Mouse (Mus musculus) left cerebral cortex, postnatal 25 days (tissue): Measurements from ENCODE around the gene Pigu. TPM values are rescaled to one million over a fixed set of nuclear protein-coding genes. Genes with fewer than 3 reads are reported as not detected.

Source experiments
- DNase-seq, 2 experiments: peaks; one replicate each; pipeline ENCODE4 v3.0.0; 2022; ENCODE audit warnings: low spot score in 2 of 2, mixed read lengths in 1 of 2
- intact Hi-C: fragments of 180-260 bp; cut with DNase I; formaldehyde crosslinking; loops from one replicate; pipeline ENCODE4 v1.15.1; 2025
- total RNA-seq, 2 experiments: library from RNA; stranded (reverse); gene quantifications; 2 replicates each; pipeline ENCODE4 v1.2.3; 2021

The Pigu gene
- total RNA-seq, 2 experiments from 2014 or later: 29.1 to 29.5 TPM

DNA sequence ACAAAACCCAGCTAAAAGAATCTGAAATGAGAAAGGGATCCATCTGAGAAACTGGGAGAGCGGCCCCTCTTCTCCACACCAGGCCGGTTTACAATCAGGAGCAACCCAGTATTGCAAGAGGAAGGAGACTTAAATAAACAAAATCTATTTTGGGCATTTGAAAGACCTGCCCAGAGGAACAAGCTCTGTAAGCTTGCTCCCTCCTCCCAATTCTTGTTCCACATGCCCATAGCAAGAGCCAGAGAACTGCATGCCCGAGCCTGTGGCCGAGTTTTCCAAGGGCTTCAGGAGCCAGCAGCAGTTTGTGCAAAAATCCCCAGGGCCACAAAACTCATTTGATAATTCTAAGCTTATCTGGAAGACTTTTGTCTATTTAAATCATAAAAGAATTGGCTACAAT lies 57.7 kb downstream of the Pigu start:
- intact Hi-C loops: no loop called here

GRCm38 (mm10) chr2:155295453-155295852 lies 61.8 kb downstream of the Pigu start:
- intact Hi-C loops: no loop called here

More for the DNA sequence above, 57.7 kb downstream of the Pigu start:
- DNase-seq: no peak

GRCm38 (mm10) chr2:155293946-155294345 lies 63.3 kb downstream of the Pigu start:
- DNase-seq: no peak
- intact Hi-C loops: no loop called here

More at GRCm38 (mm10) chr2:155295453-155295852, 61.8 kb downstream of the Pigu start:
- no peak for DNase-seq

DNA sequence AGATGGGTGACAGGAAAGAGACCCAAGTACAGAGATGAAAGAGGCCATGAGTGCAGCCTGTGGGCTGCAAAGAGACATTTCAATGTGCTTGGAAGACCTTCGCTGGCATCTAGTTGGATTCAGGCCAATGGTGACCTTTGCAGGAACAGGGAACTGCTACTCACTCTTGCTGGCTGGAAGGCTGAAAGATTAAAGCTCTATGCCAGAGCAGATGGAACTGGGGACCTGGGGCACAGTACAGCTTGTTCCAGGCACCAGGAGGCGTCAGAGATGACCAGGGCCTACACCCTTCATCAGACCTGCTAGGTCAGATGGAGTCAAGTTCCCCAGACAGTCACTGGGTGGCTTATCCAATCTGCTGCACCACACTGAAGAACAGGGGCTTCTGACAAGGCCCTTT lies 63.8 kb downstream of the Pigu start:
- DNase-seq: no peak
- intact Hi-C loops: no loop called here

DNA sequence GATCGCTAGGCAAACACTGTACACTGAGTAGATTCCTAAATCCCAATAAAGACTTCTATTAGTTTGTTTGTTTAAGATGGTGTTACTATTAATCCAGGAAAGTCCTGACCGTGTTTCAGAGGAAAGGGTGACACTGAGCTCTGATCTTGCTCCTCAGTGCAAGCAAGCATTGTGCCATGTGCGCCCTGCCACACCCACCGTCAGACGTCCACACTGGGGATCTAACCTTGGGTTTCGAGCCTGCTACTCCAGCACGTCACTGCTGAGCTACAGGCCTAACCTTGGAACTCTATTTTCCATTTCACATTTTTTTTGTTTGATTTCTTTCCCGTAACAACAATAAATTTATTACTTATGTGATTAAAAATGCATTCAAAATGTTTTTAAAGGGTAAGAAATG lies 67.2 kb downstream of the Pigu start:
- no peak for DNase-seq
- intact Hi-C loops: no loop called here

DNA sequence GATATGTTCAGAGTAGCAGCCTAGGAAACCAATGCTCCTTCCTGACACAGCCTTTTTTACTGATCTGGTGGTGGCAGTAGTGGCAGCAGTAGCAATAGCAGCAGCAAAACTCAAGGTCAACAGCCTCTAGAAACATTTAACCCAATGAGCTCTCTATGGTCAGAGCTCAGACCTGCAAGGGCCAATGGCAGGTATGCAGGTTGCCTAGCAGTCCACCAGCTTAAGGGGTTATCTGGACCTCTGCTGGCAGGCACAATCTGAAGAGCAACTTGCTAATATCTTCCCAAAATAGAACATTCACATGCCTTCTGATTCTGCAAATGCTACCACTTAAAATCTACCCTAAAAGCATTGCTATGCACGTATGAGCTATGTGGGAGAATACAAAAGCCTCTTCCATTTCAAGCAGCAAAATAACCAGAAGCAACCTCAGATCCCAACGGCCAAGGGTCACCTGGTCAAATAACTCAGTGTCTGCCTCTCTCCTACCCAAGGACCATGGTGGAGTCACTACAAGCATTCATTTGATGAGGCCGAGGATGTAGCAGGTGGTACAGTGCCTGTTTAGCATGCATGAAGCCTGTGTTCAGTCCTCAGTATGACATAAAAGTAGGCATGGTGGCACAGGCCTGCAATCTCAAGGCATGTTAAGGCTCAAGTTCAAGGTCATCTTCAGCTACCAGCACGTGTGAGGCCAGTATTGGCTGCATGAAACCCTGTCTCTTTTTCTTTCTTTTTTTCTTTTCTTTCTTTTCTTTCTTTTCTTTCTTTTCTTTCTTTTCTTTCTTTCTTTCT lies 69.6 kb downstream of the Pigu start:
- no peak for DNase-seq
- intact Hi-C loops: no loop called here

DNA sequence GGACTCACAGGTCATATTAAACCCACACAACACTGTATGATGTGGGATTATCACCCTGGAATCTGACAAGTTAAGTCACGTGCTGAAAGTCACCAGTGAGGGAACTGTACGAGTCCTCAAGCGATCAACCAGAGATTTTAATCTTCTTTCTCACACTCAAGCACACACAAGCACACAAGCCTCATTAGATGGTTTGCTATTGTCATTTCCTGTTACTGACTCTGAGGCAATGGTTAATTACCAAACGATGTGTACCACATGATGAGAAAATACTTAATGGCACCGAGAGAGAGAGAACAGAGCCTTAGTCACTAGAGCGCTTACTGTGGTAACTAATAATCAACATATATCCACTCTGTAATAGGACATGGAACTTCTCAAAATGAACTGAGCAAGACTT lies 71.5 kb downstream of the Pigu start:
- DNase-seq: no peak
- intact Hi-C loops: no loop called here

DNA sequence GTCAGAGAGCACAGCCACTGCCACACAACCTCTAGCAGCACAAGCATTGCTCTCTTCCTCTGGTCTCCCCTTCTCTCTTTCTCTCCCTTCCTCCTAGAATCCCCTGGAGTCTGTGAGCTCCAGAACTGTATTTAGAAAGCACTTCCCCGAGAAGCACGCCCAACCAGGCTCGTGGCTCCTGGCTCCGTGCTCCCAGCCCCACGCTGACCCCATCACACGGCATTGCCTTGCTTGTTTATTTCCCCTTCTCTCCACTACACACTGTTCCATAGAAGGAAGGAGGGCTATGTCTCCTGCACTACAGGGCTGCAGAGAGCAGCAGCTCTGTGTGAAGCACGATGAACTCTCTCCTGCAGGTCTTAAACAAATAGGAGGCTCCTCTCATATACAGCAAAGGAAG lies 72.6 kb downstream of the Pigu start:
- no peak for DNase-seq
- intact Hi-C loops: no loop called here

DNA sequence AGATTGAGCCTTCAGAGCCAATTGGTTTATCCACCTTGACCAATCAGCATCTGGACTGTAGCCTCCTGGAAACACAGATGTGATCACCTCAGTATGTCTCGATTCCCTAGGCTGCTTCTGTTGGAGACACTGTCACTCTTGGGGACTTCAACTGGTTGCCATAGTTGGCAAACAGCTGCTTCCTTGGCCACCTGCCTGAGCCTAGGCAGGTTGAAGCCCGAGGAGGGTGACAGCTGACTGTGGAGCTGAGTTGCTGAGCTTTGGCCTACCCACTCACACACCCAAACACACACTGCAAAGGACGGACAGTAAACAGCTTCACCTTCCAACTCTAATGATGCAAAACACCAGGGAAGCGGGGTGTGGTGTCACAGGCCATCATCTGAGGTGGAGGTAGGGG lies 73.4 kb downstream of the Pigu start:
- intact Hi-C loops: no loop called here
- DNase-seq: peak in 1 of 2 experiments; percentile 33

- intact Hi-C loops: no loop called here
- DNase-seq: no peak
These were observed 77.1 kb downstream of the Pigu start for GRCm38 (mm10) chr2:155280116-155280515.

GRCm38 (mm10) chr2:155279163-155279562 lies 78.1 kb downstream of the Pigu start:
- DNase-seq: no peak
- intact Hi-C loops: no loop called here

DNA sequence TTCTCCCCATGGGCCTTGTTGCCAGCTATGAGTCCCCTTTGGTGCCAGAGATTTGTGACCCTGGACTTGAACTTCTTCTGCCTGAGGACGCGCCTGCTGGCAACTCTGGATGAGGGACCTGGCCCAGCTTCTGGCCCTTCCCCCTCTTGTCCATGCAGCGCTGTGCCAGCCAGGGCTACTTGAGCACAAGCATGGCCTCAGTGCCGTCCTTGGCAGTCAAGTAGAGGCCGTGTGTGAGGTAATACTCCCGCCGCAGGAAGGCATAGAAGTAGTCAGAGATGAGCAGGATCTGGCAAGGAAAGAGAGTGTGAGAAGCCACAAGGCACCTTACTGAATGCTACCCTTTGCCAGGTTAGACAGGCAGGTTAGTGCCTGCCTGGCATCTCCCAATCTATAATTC lies 78.9 kb downstream of the Pigu start:
- intact Hi-C loops: no loop called here

GRCm38 (mm10) chr2:155277721-155278120 lies 79.5 kb downstream of the Pigu start:
- DNase-seq: no peak
- intact Hi-C loops: loop anchor here (2.0 kb wide), 1 partner anchor 105 kb away; no protein-coding TSS in a partner anchor

More for the DNA sequence above, 78.9 kb downstream of the Pigu start:
- no peak for DNase-seq

GRCm38 (mm10) chr2:155276621-155277175 lies 80.5 kb downstream of the Pigu start:
- peak in 1 of 2 experiments; percentile 51 for DNase-seq
- intact Hi-C loops: loop anchor here (1.0 to 2.0 kb wide), 2 partner anchors 106 to 202 kb away; partner anchors contain the start of gene Ahcy

GRCm38 (mm10) chr2:155276195-155276594 lies 81.0 kb downstream of the Pigu start, which contains the start of gene Map1lc3a:
TSS of gene Map1lc3a (plus strand) at chr2:155276297.
- intact Hi-C loops: loop anchor here (1.0 to 2.0 kb wide), 2 partner anchors 107 to 202 kb away; partner anchors contain the start of gene Ahcy
- DNase-seq: peak; percentile 99

DNA sequence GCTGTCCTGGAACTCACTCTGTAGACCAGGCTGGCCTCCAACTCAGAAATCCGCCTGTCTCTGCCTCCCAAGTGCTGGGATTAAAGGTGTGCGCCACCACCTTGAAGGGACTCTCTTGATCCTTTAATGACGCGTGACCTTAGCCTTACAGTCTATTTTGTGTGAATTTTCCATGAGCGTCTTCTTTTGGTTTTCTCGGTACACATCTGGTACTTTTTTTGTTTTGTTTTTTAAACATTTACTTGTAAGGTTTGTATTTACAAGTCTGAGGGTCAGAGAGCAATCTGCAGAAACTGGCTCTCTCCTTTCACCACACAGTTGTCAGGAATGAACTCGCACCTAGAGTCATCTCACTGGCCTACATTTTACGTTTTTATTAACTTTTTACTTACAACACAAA lies 83.6 kb downstream of the Pigu start:
- intact Hi-C loops: loop anchor here (2.0 kb wide), 1 partner anchor 35 kb away; no protein-coding TSS in a partner anchor
- DNase-seq: no peak

DNA sequence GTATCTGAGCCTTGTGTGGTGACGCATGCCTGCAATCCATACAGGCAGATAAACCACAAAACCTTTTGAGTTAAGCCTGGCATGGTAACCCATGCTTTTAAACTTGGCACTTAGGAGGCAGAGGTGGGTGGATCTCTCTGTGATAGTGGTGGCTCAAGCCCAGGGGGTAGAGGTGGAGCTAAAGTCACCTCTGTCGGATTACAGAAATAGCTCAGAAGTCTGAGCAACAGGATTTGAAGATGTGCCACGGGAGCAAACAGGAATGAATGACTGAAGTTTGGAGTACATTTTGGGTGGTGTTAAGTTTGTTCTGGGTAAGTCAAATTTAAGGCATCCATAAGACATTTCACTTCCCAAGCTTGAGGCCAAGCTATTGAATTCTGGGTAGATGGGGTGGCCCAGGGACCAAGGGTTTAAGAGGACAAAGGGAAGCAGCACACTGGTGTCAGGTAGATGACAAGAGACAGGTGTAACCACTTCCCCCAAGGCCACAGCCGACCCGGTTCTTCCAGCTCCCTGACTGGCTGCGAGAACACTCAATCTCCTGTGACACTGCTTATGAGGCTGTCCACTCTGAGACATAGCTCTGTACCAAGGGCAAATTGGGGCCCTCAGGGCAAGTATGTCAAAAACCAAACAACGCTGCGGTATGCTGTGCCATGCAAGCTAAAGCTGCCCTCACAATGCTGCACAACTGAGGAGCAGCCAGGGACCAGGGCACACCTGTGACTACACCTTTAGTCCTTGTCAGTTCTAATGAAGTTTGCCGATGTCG lies 84.6 kb downstream of the Pigu start:
- intact Hi-C loops: loop anchor here (2.0 kb wide), 1 partner anchor 34 kb away; no protein-coding TSS in a partner anchor
- DNase-seq: no peak

- DNase-seq: no peak
- intact Hi-C loops: loop anchor here (2.0 kb wide), 1 partner anchor 33 kb away; no protein-coding TSS in a partner anchor
These were observed 85.3 kb downstream of the Pigu start for GRCm38 (mm10) chr2:155271957-155272356.

- intact Hi-C loops: no loop called here
- DNase-seq: no peak
These were observed 90.3 kb downstream of the Pigu start for GRCm38 (mm10) chr2:155266896-155267295.

- intact Hi-C loops: no loop called here
- DNase-seq: no peak
These were observed 91.7 kb downstream of the Pigu start for GRCm38 (mm10) chr2:155265526-155265925.
